Mouse (Mus musculus) spleen, postnatal 14 days (tissue): ENCODE data around the gene Syngap1.
"Not testable (repeated sequence)": the region's sequence is repeated elsewhere in the genome, so short reads cannot be mapped to it uniquely, and the experiment has no call there.

ENCODE experiments used
- DNase-seq, 2 experiments: peaks; one replicate each; pipeline ENCODE4 v3.0.0; 2021 to 2022; ENCODE audit warnings: low spot score in 2 of 2

The Syngap1 gene

GRCm38 (mm10) chr17:26941031-26941789 lies at the start of gene Syngap1:
Gene Syngap1 (plus strand): TSS chr17:26941253.
- DNase-seq = no peak

GRCm38 (mm10) chr17:26892635-26893375 lies 48.2 kb upstream of the Syngap1 start:
- DNase-seq = no peak

GRCm38 (mm10) chr17:26893492-26893891 lies 47.6 kb upstream of the Syngap1 start:
- DNase-seq = no peak

DNA sequence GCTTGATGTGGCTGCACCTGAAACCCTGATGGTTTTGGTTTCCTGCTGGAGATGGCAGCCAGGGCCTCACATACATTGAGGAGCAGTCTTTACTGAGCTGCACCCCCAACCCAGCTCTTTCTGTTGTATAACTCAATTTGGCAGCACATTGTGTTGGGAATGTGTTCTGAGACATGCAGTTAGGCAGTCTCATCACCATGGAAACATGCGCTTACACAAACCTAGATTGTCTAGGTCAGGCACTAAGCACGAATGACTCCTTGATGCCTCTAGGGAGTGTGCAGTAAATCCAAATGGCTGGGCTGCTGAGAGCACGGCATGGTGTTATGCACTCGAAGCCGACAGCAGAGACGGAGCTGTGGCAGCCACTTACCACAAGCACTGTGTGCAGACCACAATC lies 46.7 kb upstream of the Syngap1 start:
- DNase-seq = no peak

- DNase-seq = peak; percentile 38 to 70
Observed at GRCm38 (mm10) chr17:26895578-26895977, 45.5 kb upstream of the Syngap1 start.

DNA sequence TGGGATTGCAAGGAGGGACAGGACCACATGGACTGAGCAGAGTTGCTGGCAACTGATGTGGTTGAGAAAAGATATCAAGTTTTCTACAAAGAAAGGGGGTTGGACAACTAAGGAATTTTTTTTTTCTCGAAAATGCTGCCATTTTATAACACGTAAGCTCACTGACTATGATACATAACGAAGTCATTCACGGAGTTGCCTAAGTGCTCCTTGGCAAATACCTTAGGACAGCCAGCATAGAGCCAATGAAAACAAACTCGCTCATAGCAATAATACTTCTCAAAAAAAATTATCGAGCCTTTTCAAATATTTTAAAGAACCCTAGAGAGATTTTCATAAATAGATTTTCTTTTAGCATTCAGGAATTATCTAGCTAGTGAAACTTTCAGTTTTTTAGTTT lies 40.1 kb upstream of the Syngap1 start:
- DNase-seq = no peak

DNA sequence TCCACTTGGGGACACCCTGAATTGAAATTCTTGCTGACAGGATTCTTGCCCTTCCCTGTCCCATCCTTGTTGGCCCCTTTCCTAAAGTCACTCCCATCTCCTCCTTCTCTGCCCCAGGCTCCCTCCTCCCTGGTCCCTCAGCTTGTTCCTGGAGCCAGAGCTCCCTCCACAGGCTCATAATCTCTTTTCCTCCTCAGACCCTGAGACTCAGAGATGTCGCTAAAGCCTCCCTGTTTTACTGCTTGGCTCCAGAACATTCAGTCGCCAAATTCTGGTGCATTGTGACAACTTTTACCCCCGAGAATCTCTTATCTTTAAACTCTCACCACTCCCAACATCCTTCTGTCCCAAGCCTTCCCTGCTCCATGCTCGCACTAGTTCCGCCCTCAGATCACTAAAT lies 36.7 kb upstream of the Syngap1 start:
- DNase-seq = no peak

GRCm38 (mm10) chr17:26907506-26907905 lies 33.5 kb upstream of the Syngap1 start:
- DNase-seq = not testable (repeated sequence)

DNA sequence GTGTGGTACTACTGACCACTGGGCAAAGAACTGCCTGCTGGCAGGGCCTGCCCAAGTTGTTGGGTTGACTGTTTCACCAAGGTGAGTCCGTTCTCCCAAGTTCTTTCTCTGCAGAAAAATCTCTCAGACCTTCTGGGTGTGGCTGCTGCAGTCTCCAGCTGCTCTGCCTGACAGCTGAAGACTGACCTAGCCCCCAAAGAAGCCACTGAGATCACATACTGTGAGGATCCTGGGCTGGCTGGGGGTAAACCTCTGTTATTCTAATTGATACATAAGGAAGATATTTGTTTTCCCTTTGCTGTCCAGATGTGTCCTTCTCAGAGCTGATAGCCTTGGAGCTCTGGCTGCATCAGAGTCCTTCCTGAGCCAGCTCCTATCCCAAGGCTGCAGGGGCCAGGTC lies 25.8 kb upstream of the Syngap1 start:
- DNase-seq = no peak

DNA sequence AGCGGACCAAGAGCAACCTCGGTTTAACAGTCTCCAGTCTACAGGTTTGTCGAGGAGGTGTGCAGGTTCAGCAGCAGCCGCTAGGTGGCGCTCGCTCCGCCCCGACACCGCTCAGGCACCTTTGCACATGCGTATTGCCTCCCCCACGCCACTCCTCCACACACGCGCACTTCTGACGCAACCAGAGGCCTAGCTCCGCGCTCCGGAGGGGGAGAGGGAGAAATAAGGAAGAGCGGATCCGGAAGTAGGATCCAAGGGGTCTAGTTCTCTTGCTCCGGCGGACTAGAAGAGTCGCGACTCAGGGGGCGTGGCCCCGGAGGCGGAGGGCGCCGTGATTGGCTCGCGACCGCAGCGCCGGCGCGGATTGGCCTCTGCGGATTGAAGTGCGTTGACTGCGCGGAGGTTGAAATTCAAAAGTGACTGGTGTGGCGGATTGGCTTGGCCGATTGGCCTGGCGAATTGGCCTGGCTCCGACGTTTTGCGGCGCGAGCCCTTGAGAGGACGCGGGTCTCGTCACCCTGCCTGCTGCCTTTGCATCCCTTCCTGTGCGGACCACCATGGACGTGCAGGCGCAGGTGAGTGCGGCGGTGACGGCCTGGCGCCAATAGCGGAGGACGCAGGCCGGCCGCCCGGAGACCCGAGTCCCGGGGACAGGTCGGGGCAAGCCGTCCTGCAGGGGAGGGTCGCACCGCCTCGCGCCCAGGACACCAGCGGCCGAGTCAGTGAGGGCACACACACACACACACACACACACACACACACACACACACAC lies 24.2 kb upstream of the Syngap1 start, which contains the start of gene Kifc5b:
TSS of gene Kifc5b (plus strand) at position 381 of the 772 bp plus-strand sequence.
- DNase-seq = peak; percentile 97 to 98

DNA sequence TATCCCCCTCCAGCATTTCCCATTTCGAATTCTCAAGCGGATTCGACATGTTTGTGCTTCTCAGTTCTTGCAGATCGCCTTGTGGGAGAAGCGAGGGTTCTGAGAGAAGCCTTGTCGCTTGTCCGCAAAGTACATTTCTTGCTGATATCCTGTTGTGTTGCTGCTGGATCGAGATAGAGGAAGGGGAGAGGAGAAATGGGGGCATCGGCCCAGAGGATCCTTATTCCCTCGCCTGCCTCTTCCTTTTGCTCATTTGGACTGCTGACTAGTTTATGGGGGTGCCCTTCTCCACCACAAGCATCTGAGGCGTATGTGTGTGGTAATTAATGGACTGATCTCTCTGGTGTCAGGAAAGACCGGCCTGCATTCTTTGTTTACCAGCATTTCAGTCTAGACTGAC lies 23.5 kb upstream of the Syngap1 start:
- not testable (repeated sequence) for DNase-seq

DNA sequence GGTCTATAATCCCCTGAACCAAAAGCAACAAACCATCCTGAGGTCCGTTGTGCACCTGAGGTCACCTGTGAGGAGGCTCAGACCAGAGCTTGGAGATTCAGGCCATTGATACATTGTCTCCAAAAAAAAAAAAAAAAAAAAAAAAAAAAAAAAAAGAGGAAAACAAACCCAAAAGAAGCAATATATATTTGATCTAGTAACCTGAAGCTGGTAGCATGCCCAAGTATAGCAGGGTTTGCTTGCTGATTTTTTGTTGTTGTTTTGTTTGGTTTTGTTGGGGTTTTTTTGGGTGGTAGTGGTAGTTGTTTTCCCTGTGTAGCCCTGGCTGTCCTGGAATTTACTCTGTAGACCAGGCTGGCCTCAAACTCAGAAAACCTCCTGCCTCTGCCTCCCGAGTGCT lies 22.7 kb upstream of the Syngap1 start:
- no peak for DNase-seq

DNA sequence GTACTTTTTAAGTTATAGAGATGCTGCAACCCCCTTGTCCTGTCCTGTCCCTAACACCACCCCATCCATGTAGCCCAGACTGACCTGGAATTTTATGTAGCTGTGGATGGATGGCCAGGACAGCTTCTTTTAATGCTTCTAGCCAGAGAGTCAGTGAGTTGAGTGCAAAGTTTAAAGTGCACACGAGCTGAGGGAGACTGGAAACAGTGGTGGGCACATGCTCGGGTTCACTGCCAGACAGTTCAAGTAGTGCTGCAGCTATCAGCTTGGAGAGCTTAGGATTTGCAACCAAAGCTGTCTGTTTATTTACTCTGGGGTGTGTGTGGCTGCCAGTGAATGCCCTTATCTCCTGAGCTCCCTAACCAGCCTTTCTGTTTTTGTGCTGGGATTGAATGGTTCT lies 21.5 kb upstream of the Syngap1 start:
- DNase-seq = not testable (repeated sequence)

GRCm38 (mm10) chr17:26922368-26922767 lies 18.7 kb upstream of the Syngap1 start:
- not testable (repeated sequence) for DNase-seq

- not testable (repeated sequence) for DNase-seq
Observed at GRCm38 (mm10) chr17:26925414-26925813, 15.6 kb upstream of the Syngap1 start.

- not testable (repeated sequence) for DNase-seq
Observed at GRCm38 (mm10) chr17:26931795-26932194, 9.3 kb upstream of the Syngap1 start.

GRCm38 (mm10) chr17:26932839-26933398 lies 8.1 kb upstream of the Syngap1 start, which contains the start of gene Phf1:
Gene Phf1 (plus strand): TSS chr17:26933052.
- peak; percentile 99 for DNase-seq

- DNase-seq = no peak
Observed at GRCm38 (mm10) chr17:26933419-26933818, 7.6 kb upstream of the Syngap1 start.

DNA sequence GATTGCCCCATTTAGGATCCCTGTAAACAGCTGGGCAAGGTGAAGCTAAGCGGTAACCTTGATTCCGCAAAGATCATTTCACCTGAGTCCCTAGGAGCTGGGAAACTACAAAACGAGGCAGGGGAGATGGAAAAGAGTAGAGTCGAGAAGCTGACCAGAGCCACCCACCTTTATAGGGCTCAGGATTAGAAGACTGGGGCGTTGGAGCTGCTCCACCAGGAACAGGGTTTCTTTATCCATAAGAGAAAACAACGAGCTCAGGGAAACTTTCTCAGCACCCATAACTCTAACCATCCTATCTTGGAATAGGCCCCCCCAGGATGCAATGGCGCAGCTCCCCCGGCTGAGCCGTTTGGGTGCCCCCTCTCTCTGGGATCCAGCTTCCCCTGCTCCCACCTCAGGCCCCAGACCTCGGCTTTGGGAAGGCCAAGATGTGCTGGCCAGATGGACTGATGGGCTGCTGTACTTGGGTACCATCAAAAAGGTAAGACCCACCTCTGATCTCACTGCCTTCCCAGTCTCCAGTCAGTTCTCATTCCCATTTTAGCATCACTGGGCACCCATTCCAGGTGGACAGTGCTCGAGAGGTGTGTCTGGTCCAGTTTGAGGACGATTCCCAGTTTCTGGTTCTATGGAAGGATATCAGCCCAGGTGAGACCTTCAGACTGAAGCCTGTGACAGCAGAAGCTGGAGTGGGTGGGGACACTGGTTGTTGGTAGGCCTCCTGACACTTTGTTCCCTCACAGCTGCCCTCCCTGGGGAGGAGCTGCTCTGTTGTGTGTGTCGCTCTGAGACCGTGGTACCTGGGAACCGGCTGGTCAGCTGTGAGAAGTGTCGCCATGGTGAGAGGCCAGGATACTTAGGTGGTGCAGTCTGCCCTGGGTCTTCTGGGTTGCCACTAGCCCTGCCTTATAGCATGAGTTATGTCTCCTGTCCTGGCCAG lies 6.9 kb upstream of the Syngap1 start:
- DNase-seq = no peak

DNA sequence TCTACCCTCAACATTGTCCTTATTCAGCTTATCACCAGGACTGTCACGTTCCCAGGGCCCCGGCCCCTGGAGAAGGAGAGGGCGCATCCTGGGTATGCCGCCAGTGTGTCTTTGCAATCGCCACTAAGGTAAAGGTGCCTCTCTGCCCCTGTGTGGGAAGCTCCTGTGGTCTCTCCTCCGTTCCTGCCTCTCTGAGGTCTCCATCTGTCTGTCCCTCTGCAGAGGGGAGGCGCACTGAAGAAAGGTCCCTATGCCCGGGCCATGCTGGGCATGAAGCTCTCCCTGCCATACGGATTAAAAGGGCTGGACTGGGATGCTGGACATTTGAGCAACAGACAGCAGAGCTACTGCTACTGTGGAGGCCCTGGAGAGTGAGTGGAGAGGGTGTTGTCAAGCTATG lies 6.0 kb upstream of the Syngap1 start:
- DNase-seq = no peak

DNA sequence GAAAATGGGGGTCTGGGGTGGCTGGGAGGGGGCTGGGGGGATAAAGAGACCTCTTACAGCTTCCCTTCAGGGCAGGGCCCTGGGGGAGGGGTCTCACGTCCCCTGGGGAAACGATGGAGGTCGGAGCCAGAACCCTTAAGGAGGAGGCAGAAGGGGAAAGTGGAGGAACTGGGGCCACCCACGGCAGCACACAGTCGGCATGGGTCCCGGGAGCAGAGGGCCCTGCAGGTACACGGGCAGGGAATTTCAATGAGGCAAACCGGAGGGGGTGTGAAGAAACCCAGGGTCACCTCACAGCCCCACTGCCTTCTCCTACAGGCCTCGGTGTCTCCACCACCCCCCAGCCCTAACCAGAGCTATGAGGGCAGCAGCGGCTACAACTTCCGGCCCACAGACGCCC lies 4.6 kb upstream of the Syngap1 start:
- DNase-seq = no peak
